Mouse (Mus musculus): ENCODE results near the gene Rgs2.

Gene Rgs2

GRCm38 (mm10) chr1:144003904-144004740 is at the start of gene Rgs2:
Rgs2 (minus strand) TSS chr1:144004161.
- DNase-seq (ENCODE audit: extremely low read depth, insufficient read length, low spot score): peak; percentile 96

GRCm38 (mm10) chr1:144053401-144053800 is 49.4 kb upstream of the Rgs2 start:
- no peak for DNase-seq (ENCODE audit: extremely low read depth, insufficient read length, low spot score)

- DNase-seq (ENCODE audit: extremely low read depth, insufficient read length, low spot score): no peak
These were observed 37.9 kb upstream of the Rgs2 start for GRCm38 (mm10) chr1:144041826-144042225.

- no peak for DNase-seq (ENCODE audit: extremely low read depth, insufficient read length, low spot score)
These were observed 29.5 kb upstream of the Rgs2 start for GRCm38 (mm10) chr1:144033498-144033897.

GRCm38 (mm10) chr1:144030499-144030898 is 26.5 kb upstream of the Rgs2 start:
- DNase-seq (ENCODE audit: extremely low read depth, insufficient read length, low spot score): no peak

GRCm38 (mm10) chr1:144029679-144030078 is 25.7 kb upstream of the Rgs2 start:
- DNase-seq (ENCODE audit: extremely low read depth, insufficient read length, low spot score): no peak

- DNase-seq (ENCODE audit: extremely low read depth, insufficient read length, low spot score): no peak
These were observed 14.5 kb upstream of the Rgs2 start for GRCm38 (mm10) chr1:144018417-144018958.

- DNase-seq (ENCODE audit: extremely low read depth, insufficient read length, low spot score): no peak
These were observed 10.0 kb upstream of the Rgs2 start for GRCm38 (mm10) chr1:144013913-144014312.

- no peak for DNase-seq (ENCODE audit: extremely low read depth, insufficient read length, low spot score)
These were observed 3.4 kb upstream of the Rgs2 start for GRCm38 (mm10) chr1:144007341-144007740.

- DNase-seq (ENCODE audit: extremely low read depth, insufficient read length, low spot score): peak; percentile 68
These were observed 2.6 kb upstream of the Rgs2 start for GRCm38 (mm10) chr1:144006542-144006941.

GRCm38 (mm10) chr1:144005648-144006047 is 1.7 kb upstream of the Rgs2 start:
- DNase-seq (ENCODE audit: extremely low read depth, insufficient read length, low spot score): no peak

GRCm38 (mm10) chr1:144004741-144005140 is 780 bp upstream of the Rgs2 start:
- DNase-seq (ENCODE audit: extremely low read depth, insufficient read length, low spot score): peak; percentile 52

GRCm38 (mm10) chr1:144003416-144003815 is 545 bp downstream of the Rgs2 start:
- DNase-seq (ENCODE audit: extremely low read depth, insufficient read length, low spot score): no peak

- no peak for DNase-seq (ENCODE audit: extremely low read depth, insufficient read length, low spot score)
These were observed 1.3 kb downstream of the Rgs2 start for GRCm38 (mm10) chr1:144002715-144003066.

- no peak for DNase-seq (ENCODE audit: extremely low read depth, insufficient read length, low spot score)
These were observed 1.8 kb downstream of the Rgs2 start for GRCm38 (mm10) chr1:144002036-144002714.

GRCm38 (mm10) chr1:144000246-144000645 is 3.7 kb downstream of the Rgs2 start:
- DNase-seq (ENCODE audit: extremely low read depth, insufficient read length, low spot score): no peak

- no peak for DNase-seq (ENCODE audit: extremely low read depth, insufficient read length, low spot score)
These were observed 4.5 kb downstream of the Rgs2 start for GRCm38 (mm10) chr1:143999371-143999920.

- no peak for DNase-seq (ENCODE audit: extremely low read depth, insufficient read length, low spot score)
These were observed 10.9 kb downstream of the Rgs2 start for GRCm38 (mm10) chr1:143993026-143993425.

- DNase-seq (ENCODE audit: extremely low read depth, insufficient read length, low spot score): no peak
These were observed 11.4 kb downstream of the Rgs2 start for GRCm38 (mm10) chr1:143992528-143992927.

GRCm38 (mm10) chr1:143990263-143990662 is 13.7 kb downstream of the Rgs2 start:
- no peak for DNase-seq (ENCODE audit: extremely low read depth, insufficient read length, low spot score)

- DNase-seq (ENCODE audit: extremely low read depth, insufficient read length, low spot score): no peak
These were observed 14.2 kb downstream of the Rgs2 start for GRCm38 (mm10) chr1:143989773-143990172.
